Mouse (Mus musculus) retina, postnatal 7 days (tissue): ENCODE data around the gene Stkld1.

ENCODE experiments used
- DNase-seq: peaks from one replicate; pipeline ENCODE4 v3.0.0-alpha.2; 2012; ENCODE audit warnings: low read depth, low spot score

Gene Stkld1

GRCm38 (mm10) chr2:26915927-26916728, 17.7 kb upstream of the Stkld1 start, which contains the start of the genes Surf2 and Surf1:
Gene Surf2 (plus strand): TSS chr2:26916367.
Gene Surf1 (minus strand): TSS chr2:26916530.
- peak; percentile 71 for DNase-seq

- DNase-seq: no peak
Measured at GRCm38 (mm10) chr2:26916738-26917137, 17.1 kb upstream of the Stkld1 start.

- no peak for DNase-seq
Measured at GRCm38 (mm10) chr2:26919684-26920083, 14.2 kb upstream of the Stkld1 start.

- no peak for DNase-seq
Measured at GRCm38 (mm10) chr2:26920190-26920855, 13.5 kb upstream of the Stkld1 start.

- DNase-seq: no peak
Measured at GRCm38 (mm10) chr2:26921784-26922183, 12.1 kb upstream of the Stkld1 start.

GRCm38 (mm10) chr2:26927745-26928476, 5.9 kb upstream of the Stkld1 start:
- no peak for DNase-seq

- DNase-seq: no peak
Measured at GRCm38 (mm10) chr2:26930390-26930789, 3.5 kb upstream of the Stkld1 start.

- DNase-seq: no peak
Measured at GRCm38 (mm10) chr2:26932473-26933303, 1.2 kb upstream of the Stkld1 start.

GRCm38 (mm10) chr2:26935286-26935685, 1.4 kb downstream of the Stkld1 start:
- no peak for DNase-seq

- DNase-seq: no peak
Measured at GRCm38 (mm10) chr2:26936425-26936824, 2.6 kb downstream of the Stkld1 start.

- no peak for DNase-seq
Measured at GRCm38 (mm10) chr2:26941539-26941938, 7.7 kb downstream of the Stkld1 start.

GRCm38 (mm10) chr2:26943253-26943652, 9.4 kb downstream of the Stkld1 start:
- no peak for DNase-seq

- DNase-seq: no peak
Measured at GRCm38 (mm10) chr2:26950411-26950810, 16.6 kb downstream of the Stkld1 start.

GRCm38 (mm10) chr2:26951346-26951905, 17.6 kb downstream of the Stkld1 start:
- no peak for DNase-seq

GRCm38 (mm10) chr2:26952193-26952592, 18.3 kb downstream of the Stkld1 start:
- no peak for DNase-seq

- no peak for DNase-seq
Measured at GRCm38 (mm10) chr2:26952866-26953265, 19.0 kb downstream of the Stkld1 start.

- no peak for DNase-seq
Measured at GRCm38 (mm10) chr2:26954735-26955395, 21.0 kb downstream of the Stkld1 start.

GRCm38 (mm10) chr2:26956811-26957487, 23.1 kb downstream of the Stkld1 start:
- no peak for DNase-seq

- DNase-seq: no peak
Measured at GRCm38 (mm10) chr2:26957488-26957859, 23.6 kb downstream of the Stkld1 start.

GRCm38 (mm10) chr2:26960756-26961155, 26.9 kb downstream of the Stkld1 start:
- DNase-seq: no peak
